Mouse (Mus musculus) ES-Bruce4 (cell line): Measurements from ENCODE around the gene Tns2. TPM values are rescaled to one million over a fixed set of nuclear protein-coding genes. Genes with fewer than 3 reads are reported as not detected.
A peak's percentile ranks its signal among the peaks of the same experiment; 100 is the strongest.

Experiments used
- H3K27ac ChIP-seq: 2 replicates; pipeline ENCODE4 v1.5.1; 2012; ENCODE audit warnings: low read length, inconsistent platforms; ENCODE audit not compliant: insufficient read depth
- H3K27me3 ChIP-seq: 2 replicates; pipeline ENCODE4 v1.6.1; 2012; ENCODE audit warnings: mild to moderate bottlenecking, low read length, inconsistent platforms; ENCODE audit not compliant: control insufficient read depth, poor library complexity, insufficient read depth, severe bottlenecking
- H3K36me3 ChIP-seq: 2 replicates; pipeline ENCODE4 v1.6.1; 2012; ENCODE audit warnings: inconsistent platforms, mild to moderate bottlenecking, low read length, moderate library complexity; ENCODE audit not compliant: control insufficient read depth, poor library complexity, insufficient read depth, severe bottlenecking
- H3K4me1 ChIP-seq: one replicate; pipeline ENCODE4 v1.8.1; 2011; ENCODE audit warnings: low read length; ENCODE audit not compliant: control insufficient read depth, insufficient read depth
- H3K4me3 ChIP-seq: 2 replicates; pipeline ENCODE4 v1.5.1; 2011; ENCODE audit warnings: low read depth, mild to moderate bottlenecking, low read length
- H3K9ac ChIP-seq: 2 replicates; pipeline ENCODE4 v1.6.1; 2012; ENCODE audit warnings: low read depth, mild to moderate bottlenecking, inconsistent platforms; ENCODE audit not compliant: poor library complexity, severe bottlenecking
- H3K9me3 ChIP-seq: replicated peaks from 2 replicates; pipeline ENCODE4 v1.6.1; 2012; ENCODE audit warnings: mild to moderate bottlenecking, low read length, inconsistent platforms; ENCODE audit not compliant: control insufficient read depth, poor library complexity, insufficient read depth, severe bottlenecking
- CTCF ChIP-seq: IDR thresholded peaks from one replicate; pipeline ENCODE4 v1.8.1; 2011; ENCODE audit warnings: low read depth, low read length
- EP300 ChIP-seq: IDR thresholded peaks from 2 replicates; pipeline ENCODE4 v1.6.1; 2011; ENCODE audit warnings: low read depth, low read length; ENCODE audit not compliant: insufficient read depth
- POLR2A ChIP-seq: IDR thresholded peaks from one replicate; pipeline ENCODE4 v1.8.1; 2011; ENCODE audit warnings: low read length; ENCODE audit not compliant: insufficient read depth
- polyA plus RNA-seq: library from polyadenylated mRNA; stranded (reverse); fragments of >200 nt; gene quantifications from 2 replicates; pipeline ENCODE4 v1.2.4, GENCODE M21; 2011; ENCODE audit warnings: low read depth; ENCODE audit not compliant: missing spikeins, insufficient read depth, insufficient read length

The Tns2 gene
- polyA plus RNA-seq, 1 experiment = 10.4 TPM

DNA sequence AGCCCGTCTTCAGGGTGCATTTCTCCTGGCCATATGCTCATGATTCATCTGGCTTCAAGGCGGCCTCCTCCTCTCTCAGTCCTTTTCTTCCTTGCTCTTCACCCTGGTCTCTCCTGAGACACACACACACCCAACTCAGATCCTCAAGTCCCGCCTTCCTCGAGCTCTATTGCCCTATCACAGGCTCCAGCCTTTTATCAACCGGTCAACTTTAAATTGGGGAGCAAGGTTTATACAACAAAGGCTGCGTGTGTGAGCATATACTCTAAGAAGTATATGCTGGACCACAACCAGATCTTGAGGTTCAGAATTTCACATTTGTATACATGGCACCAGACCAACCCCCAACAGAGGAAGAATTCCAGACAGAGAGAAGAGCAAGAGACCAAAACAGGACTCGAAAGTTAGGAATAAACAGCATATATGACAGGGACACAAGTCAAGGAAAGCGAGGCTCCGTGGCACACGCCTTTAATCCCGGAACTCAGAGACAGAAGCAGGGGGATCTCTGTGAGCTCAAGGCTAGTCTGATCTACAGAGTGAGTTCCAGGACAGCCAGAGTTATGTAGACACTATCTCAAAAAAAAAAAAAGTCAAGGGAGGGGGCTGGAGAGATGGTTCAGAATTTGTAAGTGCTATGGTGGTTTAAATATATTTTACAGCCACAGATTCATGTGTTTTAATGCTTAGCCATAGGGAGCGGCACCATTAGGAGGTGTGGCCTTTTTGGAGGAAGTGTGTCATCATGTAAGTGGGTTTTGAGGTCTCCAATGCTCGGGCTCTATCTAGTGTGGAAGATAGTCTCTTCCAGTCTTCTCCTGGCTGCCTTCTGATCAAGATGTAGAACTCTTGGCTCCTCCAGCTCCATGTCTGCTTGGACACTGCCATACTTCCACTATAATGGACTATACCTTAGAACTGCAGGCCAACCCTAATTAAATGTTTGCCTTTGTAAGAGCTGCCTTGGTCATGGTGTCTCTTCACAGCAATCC, 29.4 kb upstream of the Tns2 start:
- no peaks in the 10 kb centered on the region for H3K9me3 ChIP-seq
- no peak overlapping the region for H3K4me3 ChIP-seq
- TF ChIP-seq CTCF = no peak
- TF ChIP-seq EP300 = no peak
- TF ChIP-seq POLR2A = no peak
- no peak overlapping the region for H3K9ac ChIP-seq
- H3K27me3 ChIP-seq = no peaks in the 10 kb centered on the region
- H3K4me1 ChIP-seq = no peaks in the 10 kb centered on the region
- peaks cover 6% of the 10 kb centered on the region for H3K36me3 ChIP-seq
- no peak overlapping the region for H3K27ac ChIP-seq

DNA sequence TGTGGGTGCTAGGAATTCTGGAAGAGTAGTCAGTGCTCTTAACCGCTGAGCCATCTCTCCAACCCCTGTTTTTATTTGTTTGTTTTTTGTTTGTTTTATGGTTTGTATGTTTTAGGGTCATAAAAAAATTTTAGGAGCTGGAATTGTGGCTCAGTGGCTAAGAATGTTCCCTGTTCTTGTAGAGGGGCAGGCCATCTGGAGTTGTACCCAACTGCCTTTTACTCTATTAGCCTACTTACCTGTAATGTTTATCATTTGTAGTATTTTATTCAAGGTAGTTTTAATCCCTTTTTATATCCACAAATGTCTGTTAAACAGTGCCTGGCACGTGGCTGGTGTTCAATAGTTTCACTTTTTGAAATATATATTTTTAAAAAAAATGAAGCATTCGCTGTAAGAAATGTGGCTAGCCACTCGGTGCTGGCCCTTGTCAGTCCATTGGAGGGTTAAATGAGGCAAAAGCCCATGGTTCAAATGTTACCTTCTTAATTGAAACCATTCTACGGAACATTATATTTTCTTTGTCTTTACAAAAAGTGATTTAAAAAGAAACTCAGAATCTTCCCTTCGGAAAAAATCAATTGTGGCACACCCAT, 27.2 kb upstream of the Tns2 start:
- Histone ChIP-seq H3K9ac (peak overlapping the region; percentile 77), H3K9me3 (no peaks in the 10 kb centered on the region), H3K4me1 (no peaks in the 10 kb centered on the region), H3K27me3 (no peaks in the 10 kb centered on the region), H3K4me3 (peak overlapping the region; percentile 50; the same call in 1 of the 2 replicates), H3K27ac (no peak overlapping the region), H3K36me3 (peaks cover 11% of the 10 kb centered on the region)
- TF ChIP-seq EP300 = no peak
- no peak for TF ChIP-seq POLR2A
- no peak for TF ChIP-seq CTCF

DNA sequence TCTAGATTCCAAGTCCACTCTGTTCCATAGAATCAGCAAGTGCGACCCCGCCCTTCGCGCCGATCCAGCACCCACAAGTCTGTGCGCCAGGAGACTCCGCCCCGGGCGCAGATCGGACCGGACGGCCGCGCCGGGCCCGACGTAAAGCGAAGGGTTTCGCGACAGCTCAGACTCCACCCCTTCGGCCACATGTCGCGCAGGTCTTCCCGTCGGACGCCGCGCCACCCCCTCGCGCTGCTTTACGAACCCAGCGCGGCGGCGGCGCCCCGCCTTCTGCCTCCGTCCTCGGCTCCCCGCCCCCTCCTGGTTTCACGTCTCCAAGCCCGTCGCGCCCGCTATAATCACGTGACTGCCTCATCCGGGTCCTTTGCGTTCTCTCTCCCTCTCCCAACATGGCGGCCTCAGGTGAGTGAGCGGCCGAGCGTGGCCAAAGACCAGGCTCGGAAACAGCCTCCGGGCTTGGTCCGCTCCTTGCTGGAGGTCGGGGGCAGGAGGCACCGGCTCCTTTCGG, 26.6 kb upstream of the Tns2 start, which contains the start of gene Eif4b:
Gene Eif4b, plus strand, starts transcription at position 215 of the 511 bp plus-strand sequence.
- H3K4me3 ChIP-seq = peak within 1 kb of the TSS; percentile 98
- H3K9me3 ChIP-seq = no peaks in the 10 kb centered on the region
- no peaks in the 10 kb centered on the region for H3K27me3 ChIP-seq
- H3K27ac ChIP-seq = peak within 1 kb of the TSS; percentile 66
- TF ChIP-seq POLR2A (peak; percentile 8), EP300 (no peak)
- H3K9ac ChIP-seq = peak within 1 kb of the TSS; percentile 94
- peaks cover 14% of the 10 kb centered on the region for H3K36me3 ChIP-seq
- no peaks in the 10 kb centered on the region for H3K4me1 ChIP-seq

DNA sequence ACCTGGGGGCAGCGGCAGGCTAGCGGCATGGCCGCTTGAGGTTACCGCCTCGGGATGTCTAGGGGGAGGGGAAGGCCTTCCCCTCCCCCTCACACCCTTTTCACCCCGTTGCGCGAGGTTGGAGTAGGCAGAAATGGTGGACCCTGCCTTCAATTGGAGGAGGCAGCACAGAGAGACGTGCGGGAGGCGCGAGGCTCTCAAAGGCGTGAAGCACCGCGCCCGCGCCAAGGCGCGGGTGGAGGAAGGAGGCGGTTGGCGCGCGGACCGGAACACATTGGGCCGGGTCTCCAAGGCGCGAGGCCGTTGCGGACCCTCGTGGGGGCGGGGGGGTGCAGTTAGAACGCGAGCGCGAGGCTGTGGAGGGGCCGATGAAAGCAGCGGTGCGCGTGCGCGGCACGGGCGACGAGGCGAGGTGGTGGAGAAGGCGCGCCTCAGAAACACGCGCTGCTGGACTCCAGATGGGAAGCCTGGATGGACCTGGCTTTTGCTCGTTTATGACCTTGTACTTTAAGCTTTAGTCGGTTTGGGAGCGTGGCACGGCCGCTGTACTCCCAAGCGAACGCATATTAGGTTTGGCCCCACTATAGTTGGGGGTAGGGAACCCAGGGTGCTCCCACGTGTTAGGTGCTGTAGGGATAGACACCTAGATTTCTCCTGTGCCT, 26.0 kb upstream of the Tns2 start:
- peak overlapping the region; percentile 94 for H3K9ac ChIP-seq
- TF ChIP-seq CTCF (no peak), POLR2A (no peak), EP300 (no peak)
- peak overlapping the region; percentile 98 for H3K4me3 ChIP-seq
- H3K9me3 ChIP-seq = no peaks in the 10 kb centered on the region
- H3K4me1 ChIP-seq = no peaks in the 10 kb centered on the region
- H3K27ac ChIP-seq = peak overlapping the region; percentile 66
- no peaks in the 10 kb centered on the region for H3K27me3 ChIP-seq
- peaks cover 14% of the 10 kb centered on the region for H3K36me3 ChIP-seq

DNA sequence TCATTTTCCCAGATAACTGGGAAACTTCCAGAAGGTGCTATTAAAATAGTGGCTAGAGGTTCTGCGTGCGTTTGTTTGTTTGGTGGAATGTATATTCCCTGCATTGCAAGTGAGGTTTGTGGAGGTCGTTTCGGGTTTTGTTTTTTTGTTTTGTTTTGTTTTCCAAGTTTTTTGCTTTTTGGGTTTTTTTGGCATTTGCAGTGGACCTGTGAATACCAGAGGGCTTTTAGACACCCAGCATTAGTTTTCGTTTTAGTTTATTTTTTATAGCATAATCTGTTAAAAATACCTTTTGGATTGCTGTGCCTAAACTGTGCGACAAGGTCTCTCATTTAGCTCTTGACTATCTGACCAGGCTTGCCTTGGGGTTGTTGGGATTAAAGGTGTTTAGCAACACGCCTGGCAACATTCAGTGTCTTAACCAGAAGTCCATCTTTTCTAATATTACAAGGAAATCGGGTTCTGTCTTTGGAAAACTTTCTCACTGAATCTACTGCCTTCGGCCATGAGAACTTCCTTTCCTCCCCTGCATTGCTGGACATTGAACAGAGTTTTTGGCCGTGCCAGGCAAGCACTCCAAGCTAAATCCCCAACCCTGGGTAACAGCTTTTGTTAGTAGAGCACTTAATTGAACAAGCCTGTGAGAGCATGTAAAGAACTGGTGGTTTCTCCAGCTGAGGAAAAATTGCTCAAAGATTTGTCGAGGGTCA, 25.2 kb upstream of the Tns2 start:
- Histone ChIP-seq H3K4me1 (no peaks in the 10 kb centered on the region), H3K27ac (peak overlapping the region; percentile 66), H3K9ac (peak overlapping the region; percentile 94), H3K27me3 (no peaks in the 10 kb centered on the region), H3K4me3 (peak overlapping the region; percentile 93), H3K36me3 (peaks cover 15% of the 10 kb centered on the region), H3K9me3 (no peaks in the 10 kb centered on the region)
- TF ChIP-seq CTCF = no peak
- TF ChIP-seq EP300 = no peak
- TF ChIP-seq POLR2A = no peak
